Mouse (Mus musculus) heart, postnatal 0 days (tissue): ENCODE data around the gene Gm26992. TPM values are rescaled to one million over a fixed set of nuclear protein-coding genes. Genes with fewer than 3 reads are reported as not detected.
"Not testable (repeated sequence)": the region's sequence is repeated elsewhere in the genome, so short reads cannot be mapped to it uniquely, and the experiment has no call there.

Experiments used
- ATAC-seq: fragments of 200-750 bp; cut with Nextera tagmentation; 2 replicates; pipeline ENCODE4 v1.8.0; 2017; ENCODE audit warnings: low read depth, moderate number of reproducible peaks, moderate library complexity; ENCODE audit not compliant: insufficient read depth
- DNase-seq: peaks from one replicate; pipeline ENCODE4 v3.0.0-alpha.2; 2016; ENCODE audit warnings: low spot score
- H3K27ac ChIP-seq: fragments of 300-500 bp; sonication (generic); 2 replicates; pipeline ENCODE4 v1.5.1; 2014; ENCODE audit warnings: low read depth, mild to moderate bottlenecking
- H3K27me3 ChIP-seq: fragments of 300-500 bp; sonication (generic); 2 replicates; pipeline ENCODE4 v1.6.1; 2014; ENCODE audit warnings: low read length, mixed read lengths; ENCODE audit not compliant: control insufficient read depth, insufficient read depth
- H3K36me3 ChIP-seq: fragments of 300-500 bp; sonication (generic); replicated peaks from 2 replicates; pipeline ENCODE4 v1.6.1; 2014; ENCODE audit warnings: low read length, mixed read lengths; ENCODE audit not compliant: control insufficient read depth, insufficient read depth
- H3K4me1 ChIP-seq: fragments of 300-500 bp; sonication (generic); 2 replicates; pipeline ENCODE4 v1.6.1; 2014; ENCODE audit warnings: antibody characterized with exemption; ENCODE audit not compliant: control insufficient read depth, insufficient read depth
- H3K4me2 ChIP-seq: fragments of 300-500 bp; sonication (generic); 2 replicates; pipeline ENCODE4 v1.6.1; 2014; ENCODE audit warnings: low read depth, mild to moderate bottlenecking, low read length, moderate library complexity
- H3K4me3 ChIP-seq: fragments of 300-500 bp; sonication (generic); 2 replicates; pipeline ENCODE4 v1.5.1; 2014; ENCODE audit warnings: low read depth, low read length
- H3K9ac ChIP-seq: fragments of 300-500 bp; sonication (generic); replicated peaks from 2 replicates; pipeline ENCODE4 v1.6.1; 2014; ENCODE audit warnings: low read depth, low read length, mixed read lengths
- H3K9me3 ChIP-seq: fragments of 300-500 bp; sonication (generic); replicated peaks from 2 replicates; pipeline ENCODE4 v1.6.1; 2016; ENCODE audit warnings: low read length; ENCODE audit not compliant: control insufficient read depth
- CTCF ChIP-seq: IDR thresholded peaks from 2 replicates; pipeline ENCODE4 v1.5.1; 2016; ENCODE audit warnings: antibody characterized with exemption, control low read depth, low read depth
- EP300 ChIP-seq: IDR thresholded peaks from 2 replicates; pipeline ENCODE4 v1.6.1; 2016; ENCODE audit warnings: antibody characterized with exemption, low read depth
- WGBS: fragments of 180-500 bp; shearing (Covaris S2); extraction: QIAGEN DNeasy Blood & Tissue Kit; methylation state at CpG from one replicate; pipeline ENCODE4 v1.1.7; 2014; 5-methylcytosine and 5-hydroxymethylcytosine counted together
- polyA plus RNA-seq: library from polyadenylated mRNA; unstranded; fragments of >200 nt; fragmentation: Nextera tagmentation; extraction: Ambion mirVana; gene quantifications from 2 replicates; pipeline ENCODE4 v1.2.1, GENCODE M21; 2015
- total RNA-seq: library from RNA; depleted of rRNA; stranded (reverse); fragments of >200 nt; gene quantifications from 2 replicates; pipeline ENCODE4 v1.2.3, GENCODE M21; 2014; ENCODE audit warnings: low replicate concordance

The Gm26992 gene
- total and polyA plus RNA-seq, 2 experiments from 2014 or later = not detected

DNA sequence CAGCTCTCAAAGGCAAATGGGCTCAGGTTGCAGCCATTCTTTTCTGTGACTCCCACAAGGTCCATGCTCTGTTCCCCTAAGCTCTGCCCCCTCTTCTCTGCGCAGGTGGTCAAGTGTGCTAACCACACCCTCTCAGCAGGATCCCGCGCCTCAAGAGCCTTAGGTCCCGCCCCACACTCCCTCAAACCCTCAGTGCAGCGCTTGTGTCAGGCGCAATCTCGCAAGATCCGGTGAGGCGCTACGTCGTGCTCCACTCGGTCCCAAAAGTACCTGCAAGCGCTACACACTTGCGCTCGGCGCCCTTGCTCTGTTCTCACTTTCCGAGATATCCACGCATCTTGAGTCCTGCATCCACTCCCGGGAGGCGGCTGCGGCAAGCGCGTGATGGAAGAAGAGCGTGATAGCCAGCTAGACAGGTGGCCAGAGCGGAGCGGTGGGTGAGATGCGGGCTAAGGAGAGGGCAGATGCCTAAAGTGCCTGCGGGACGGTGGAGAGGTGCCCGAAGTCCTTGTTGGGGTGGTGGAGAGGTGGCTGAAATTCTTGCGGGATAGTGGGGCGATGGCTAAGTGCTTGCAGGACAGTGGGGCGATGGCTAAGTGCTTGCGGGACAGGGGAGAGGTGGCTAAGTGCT, 25.8 kb downstream of the Gm26992 start:
- DNase-seq (no peak), ATAC-seq (no peak)
- H3K4me1 ChIP-seq = no peaks in the 10 kb centered on the region
- peaks cover 17% of the 10 kb centered on the region for H3K27me3 ChIP-seq
- WGBS = 5% methylated on average over 34 of the region's 34 CpGs
- peak overlapping the region; percentile 42 for H3K4me3 ChIP-seq
- no peaks in the 10 kb centered on the region for H3K9me3 ChIP-seq
- H3K4me2 ChIP-seq = peak overlapping the region; percentile 65
- TF ChIP-seq CTCF (no peak), EP300 (no peak)
- H3K27ac ChIP-seq = no peak overlapping the region
- H3K36me3 ChIP-seq = no peaks in the 10 kb centered on the region
- H3K9ac ChIP-seq = no peak overlapping the region; the same call in 1 of the 2 replicates

DNA sequence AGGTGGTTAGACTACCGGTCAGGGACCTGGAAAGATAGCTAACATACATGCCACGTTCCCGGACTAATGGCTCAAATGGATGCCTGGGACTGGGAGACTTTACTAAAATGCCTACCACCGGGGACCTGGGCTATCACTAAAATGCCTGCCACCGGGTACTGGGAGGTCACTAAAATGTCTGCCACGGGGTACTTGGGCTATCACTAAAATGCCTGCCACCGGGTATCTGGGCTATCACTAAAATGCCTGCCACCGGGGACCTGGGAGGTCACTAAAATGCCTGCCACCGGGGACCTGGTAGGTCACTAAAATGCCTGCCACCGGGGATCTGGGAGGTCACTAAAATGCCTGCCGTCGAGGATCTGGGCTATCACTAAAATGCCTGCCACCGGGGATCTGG, 26.6 kb downstream of the Gm26992 start:
- DNase-seq, H3K9me3 ChIP-seq, ATAC-seq, H3K27ac ChIP-seq, H3K9ac ChIP-seq, H3K4me1 ChIP-seq, H3K36me3 ChIP-seq: not testable (repeated sequence)
- WGBS = 28% methylated on average over 10 of the region's 13 CpGs
- Histone ChIP-seq H3K27me3 (peaks cover 17% of the 10 kb centered on the region), H3K4me3 (peak overlapping the region; percentile 42; the same call in 1 of the 2 replicates), H3K4me2 (peak overlapping the region; percentile 65)

DNA sequence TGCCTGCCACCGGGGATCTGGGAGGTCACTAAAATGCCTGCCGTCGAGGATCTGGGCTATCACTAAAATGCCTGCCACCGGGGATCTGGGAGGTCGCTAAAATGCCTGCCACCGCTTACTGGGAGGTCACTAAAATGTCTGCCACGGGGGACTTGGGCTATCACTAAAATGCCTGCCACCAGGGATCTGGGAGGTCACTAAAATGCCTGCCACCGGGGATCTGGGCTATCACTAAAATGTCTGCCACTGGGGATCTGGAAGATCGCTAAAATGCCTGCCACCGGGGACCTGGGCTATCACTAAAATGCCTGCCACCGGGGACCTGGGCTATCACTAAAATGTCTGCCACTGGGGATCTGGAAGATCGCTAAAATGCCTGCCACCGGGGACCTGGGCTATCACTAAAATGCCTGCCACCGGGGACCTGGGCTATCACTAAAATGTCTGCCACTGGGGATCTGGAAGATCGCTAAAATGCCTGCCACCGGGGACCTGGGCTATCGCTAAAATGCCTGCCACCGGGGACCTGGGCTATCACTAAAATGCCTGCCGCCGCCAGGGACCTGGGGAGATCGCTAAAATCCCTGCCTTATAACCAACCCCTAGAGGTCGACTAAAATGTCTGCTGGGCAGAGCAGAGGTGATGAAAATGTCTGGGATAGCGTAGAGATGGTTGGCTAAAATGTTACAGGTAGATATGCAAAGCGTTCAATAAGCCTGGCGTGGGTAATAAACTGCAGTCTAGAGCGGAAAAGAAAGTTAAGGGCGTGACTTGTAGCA, 27.3 kb downstream of the Gm26992 start:
- ATAC-seq, H3K4me3 ChIP-seq, DNase-seq: not testable (repeated sequence)

DNA sequence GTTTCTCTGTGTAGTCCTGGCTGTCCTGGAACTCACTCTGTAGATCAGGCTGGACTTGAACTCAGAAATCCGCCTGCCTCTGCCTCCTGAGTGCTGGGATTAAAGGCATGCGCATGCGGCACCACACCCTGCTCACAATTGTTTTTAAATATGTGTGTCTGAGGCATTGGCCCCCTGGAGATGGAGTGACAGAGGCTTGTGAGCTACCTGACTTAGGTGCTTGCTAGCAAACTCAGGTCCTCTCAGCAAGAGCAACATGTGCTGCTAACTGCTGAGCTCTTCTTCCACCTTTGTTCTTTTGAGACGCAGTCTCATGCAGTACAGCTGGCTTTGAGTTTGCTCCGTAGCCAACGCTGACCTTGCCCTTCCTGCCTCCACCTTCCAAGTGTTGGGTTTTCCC, 31.0 kb downstream of the Gm26992 start:
- WGBS = 76% methylated on average over 6 of the region's 6 CpGs
- H3K9ac ChIP-seq = no peak overlapping the region
- H3K9me3 ChIP-seq = no peaks in the 10 kb centered on the region
- no peak overlapping the region for H3K4me3 ChIP-seq
- TF ChIP-seq CTCF (no peak), EP300 (no peak)
- ATAC-seq (no peak), DNase-seq (no peak)
- no peaks in the 10 kb centered on the region for H3K4me1 ChIP-seq
- H3K27me3 ChIP-seq = peaks cover 6% of the 10 kb centered on the region
- H3K27ac ChIP-seq = no peak overlapping the region
- no peaks in the 10 kb centered on the region for H3K36me3 ChIP-seq
- H3K4me2 ChIP-seq = no peak overlapping the region

More for the DNA sequence above, 27.3 kb downstream of the Gm26992 start:
- 58% methylated on average over 17 of the region's 27 CpGs for WGBS
- peaks cover 17% of the 10 kb centered on the region for H3K27me3 ChIP-seq
- H3K9me3 ChIP-seq, H3K4me2 ChIP-seq, H3K4me1 ChIP-seq, H3K9ac ChIP-seq, H3K36me3 ChIP-seq, H3K27ac ChIP-seq: not testable (repeated sequence)

DNA sequence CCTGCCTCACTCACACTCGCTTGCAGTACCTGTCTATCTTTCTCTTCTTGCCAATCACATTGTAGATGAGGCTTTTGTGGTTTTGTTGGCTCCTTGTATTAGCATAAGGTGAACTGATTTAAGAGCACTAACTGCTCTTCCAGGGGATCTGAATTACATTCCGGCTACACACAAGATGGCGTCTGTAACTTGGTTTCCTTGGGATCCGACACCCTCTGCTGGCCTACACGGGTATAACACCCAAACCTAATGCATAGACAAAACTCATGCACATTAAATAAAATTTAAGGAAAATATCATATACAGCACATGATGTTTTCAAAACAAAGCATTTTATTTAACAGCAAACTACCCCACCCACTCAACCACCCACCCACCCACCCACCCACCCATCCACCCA, 38.2 kb downstream of the Gm26992 start:
- TF ChIP-seq EP300 = no peak
- TF ChIP-seq CTCF = peak; percentile 21; the same call in 1 of the 2 replicates
- no peak overlapping the region for H3K4me3 ChIP-seq
- DNase-seq = no peak
- no peak overlapping the region for H3K27ac ChIP-seq
- 79% methylated on average over 5 of the region's 5 CpGs for WGBS
- H3K9ac ChIP-seq = no peak overlapping the region
- H3K36me3 ChIP-seq = no peaks in the 10 kb centered on the region
- H3K4me1 ChIP-seq = no peaks in the 10 kb centered on the region
- no peaks in the 10 kb centered on the region for H3K9me3 ChIP-seq
- H3K27me3 ChIP-seq = no peaks in the 10 kb centered on the region
- H3K4me2 ChIP-seq = no peak overlapping the region
- no peak for ATAC-seq
